Mouse (Mus musculus) liver, embryonic 11.5 days (tissue): ENCODE measurements around the gene Fam3b. TPM values are rescaled to one million over a fixed set of nuclear protein-coding genes. Genes with fewer than 3 reads are reported as not detected.

Source experiments
- ATAC-seq: fragments of 200-750 bp; cut with Nextera tagmentation; replicated peaks from 2 replicates; pipeline ENCODE4 v1.8.0; 2017; ENCODE audit warnings: moderate number of reproducible peaks, mild to moderate bottlenecking, moderate TSS enrichment, moderate library complexity; ENCODE audit not compliant: low FRiP score
- DNase-seq: peaks from one replicate; pipeline ENCODE4 v3.0.0-alpha.2; 2017; ENCODE audit warnings: low spot score
- H3K27ac ChIP-seq: fragments of 300-500 bp; sonication (generic); 2 replicates; pipeline ENCODE4 v1.5.1; 2014; ENCODE audit warnings: mild to moderate bottlenecking, low read depth, low read length, control low read depth
- H3K27me3 ChIP-seq: fragments of 300-500 bp; sonication (generic); replicated peaks from 2 replicates; pipeline ENCODE4 v1.6.1; 2014; ENCODE audit warnings: low read length, mixed read lengths; ENCODE audit not compliant: control insufficient read depth, insufficient read depth
- H3K36me3 ChIP-seq: fragments of 300-500 bp; sonication (generic); 2 replicates; pipeline ENCODE4 v1.6.1; 2014; ENCODE audit warnings: mild to moderate bottlenecking, low read length, moderate library complexity, mixed read lengths; ENCODE audit not compliant: control insufficient read depth, insufficient read depth
- H3K4me1 ChIP-seq: fragments of 300-500 bp; sonication (generic); replicated peaks from 2 replicates; pipeline ENCODE4 v1.6.1; 2014; ENCODE audit warnings: low read length, mixed read lengths; ENCODE audit not compliant: control insufficient read depth, insufficient read depth
- H3K4me2 ChIP-seq: fragments of 300-500 bp; sonication (generic); 2 replicates; pipeline ENCODE4 v1.6.1; 2014; ENCODE audit warnings: mild to moderate bottlenecking, control low read depth, moderate library complexity
- H3K4me3 ChIP-seq: fragments of 300-500 bp; sonication (generic); 2 replicates; pipeline ENCODE4 v1.5.1; 2014; ENCODE audit warnings: low read depth, low read length, control low read depth
- H3K9ac ChIP-seq: fragments of 300-500 bp; sonication (generic); 2 replicates; pipeline ENCODE4 v1.6.1; 2014; ENCODE audit warnings: low read depth, low read length, control low read depth
- H3K9me3 ChIP-seq: fragments of 300-500 bp; sonication (generic); 2 replicates; pipeline ENCODE4 v1.6.1; 2016; ENCODE audit warnings: low read length, inconsistent platforms, mixed read lengths; ENCODE audit not compliant: control insufficient read depth
- WGBS: fragments of 180-500 bp; shearing (Covaris S2); extraction: QIAGEN DNeasy Blood & Tissue Kit; methylation state at CpG from one replicate; pipeline ENCODE4 v1.1.7; 2014; 5-methylcytosine and 5-hydroxymethylcytosine counted together
- polyA plus RNA-seq: library from polyadenylated mRNA; unstranded; fragments of >200 nt; fragmentation: Nextera tagmentation; extraction: Ambion mirVana; gene quantifications from 2 replicates; pipeline ENCODE4 v1.2.1, GENCODE M21; 2014

Fam3b gene
- polyA plus RNA-seq, 1 experiment from 2014 or later, result not detected

- Histone ChIP-seq H3K36me3 (no peaks in the 10 kb centered on the region), H3K27ac (no peak overlapping the region), H3K4me2 (no peak overlapping the region), H3K4me3 (no peak overlapping the region), H3K9ac (no peak overlapping the region), H3K4me1 (no peaks in the 10 kb centered on the region), H3K9me3 (no peaks in the 10 kb centered on the region), H3K27me3 (no peaks in the 10 kb centered on the region)
- DNase-seq (no peak), ATAC-seq (no peak)
- WGBS, result 47% methylated on average over 1 of the region's 1 CpGs
Observed at GRCm38 (mm10) chr16:97423627-97424026, 91.0 kb downstream of the Fam3b start.

- H3K9ac ChIP-seq, result no peak overlapping the region
- H3K27ac ChIP-seq, result no peak overlapping the region
- WGBS, result 81% methylated on average over 6 of the region's 6 CpGs
- H3K27me3 ChIP-seq, result no peaks in the 10 kb centered on the region
- no peaks in the 10 kb centered on the region for H3K36me3 ChIP-seq
- ATAC-seq, result no peak
- DNase-seq, result no peak
- no peaks in the 10 kb centered on the region for H3K4me1 ChIP-seq
- no peaks in the 10 kb centered on the region for H3K9me3 ChIP-seq
- H3K4me2 ChIP-seq, result no peak overlapping the region
- no peak overlapping the region for H3K4me3 ChIP-seq
Observed at GRCm38 (mm10) chr16:97421671-97422070, 92.9 kb downstream of the Fam3b start.

Other genes starting within 250 kb of the Fam3b start
- 6.2 and 6.4 TPM in 2 replicates for gene Bace2, start 158.1 kb downstream of the Fam3b start, polyA plus RNA-seq
- 0.38 and 0.66 TPM in 2 replicates for gene Mx1, start 51.9 kb downstream of the Fam3b start, polyA plus RNA-seq
- 2.5 and 3.0 TPM in 2 replicates for gene Tmprss2, start 96.4 kb upstream of the Fam3b start, polyA plus RNA-seq
- gene Ripk4, start 249.0 kb upstream of the Fam3b start, polyA plus RNA-seq, result 3.2 and 3.5 TPM in 2 replicates